Mouse (Mus musculus) ES-Bruce4 (cell line): ENCODE results near the gene Whrn.

Experiments used
- CTCF ChIP-seq: IDR thresholded peaks from one replicate; pipeline ENCODE4 v1.8.1; 2011; ENCODE audit warnings: low read depth, low read length
- POLR2A ChIP-seq: IDR thresholded peaks from one replicate; pipeline ENCODE4 v1.8.1; 2011; ENCODE audit warnings: low read length; ENCODE audit not compliant: insufficient read depth

DNA sequence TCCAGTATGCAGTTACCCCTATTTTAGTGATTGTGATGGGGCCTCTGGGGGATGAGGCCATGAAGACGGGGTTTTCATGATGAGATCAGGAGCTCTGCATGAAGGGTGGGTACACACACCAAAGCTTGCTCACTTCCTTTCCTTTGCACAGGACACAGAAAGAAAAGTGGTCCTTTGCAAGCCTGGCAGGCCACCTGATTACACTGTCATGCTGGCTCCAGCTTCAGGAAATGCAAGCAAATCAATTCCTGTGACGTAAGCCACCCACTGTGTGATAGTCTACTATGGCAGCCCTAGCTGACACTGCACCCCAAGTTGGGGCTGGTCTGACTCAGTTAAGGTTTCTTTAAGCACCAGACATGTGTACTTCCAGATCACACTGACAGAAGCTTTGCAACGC is 20.6 kb downstream of the Whrn start:
- no peak for TF ChIP-seq CTCF
- TF ChIP-seq POLR2A, result no peak
